In genomic region chr1:127576563-127576962, GRCm38 (mm10) we compare ENCODE assay signal across 15 mouse cellular contexts.
DNase-seq lines count a peak whose midpoint lies in the region; ATAC-seq and TF ChIP-seq lines count a peak whose summit lies in the region.
"Had no signal": no experiment of that assay in that cellular context is flagged by ENCODE, and none has a peak within 500 bp of the region (broad histone marks: within the 10 kb centered on the region; RNA-seq: fewer than 3 reads in every experiment).

No protein-coding gene starts in this region.

- TF ChIP-seq CTCF in kidney, postnatal 0 days (IDR thresholded peaks at IDR 0.05; ENCODE audit: low read depth): no peak
- no peak for TF ChIP-seq CTCF in kidney, adult 2 months (conservative IDR thresholded peaks at IDR 0.05; ENCODE audit: insufficient read depth, insufficient read length, low read depth, low read length)

- no peak overlapping the region for H3K27ac ChIP-seq in kidney, postnatal 0 days
- H3K27ac ChIP-seq in kidney, adult 2 months (ENCODE audit: insufficient read depth, low read depth, low read length): no peak overlapping the region
- peak overlapping the region; percentile 8; the same call in 1 of the 2 replicates for H3K27ac ChIP-seq in forebrain, embryonic 13.5 days
- peak overlapping the region; percentile 61; the same call in 1 of the 2 replicates for H3K27ac ChIP-seq in neural tube, embryonic 13.5 days (replicated peaks)
- H3K27ac ChIP-seq in heart, embryonic 12.5 days (ENCODE audit: poor library complexity, severe bottlenecking): no peak overlapping the region
- H3K27ac ChIP-seq: liver, embryonic 12.5 days had no signal

- H3K4me1 ChIP-seq in kidney, postnatal 0 days (replicated peaks; ENCODE audit: insufficient read depth, low read length): no peaks in the 10 kb centered on the region
- H3K4me1 ChIP-seq in kidney, adult 2 months (ENCODE audit: control insufficient read depth, insufficient read depth, low read length): no peaks in the 10 kb centered on the region
- peaks cover 24% of the 10 kb centered on the region for H3K4me1 ChIP-seq in forebrain, embryonic 13.5 days
- H3K4me1 ChIP-seq in neural tube, embryonic 13.5 days (replicated peaks): peaks cover 38% of the 10 kb centered on the region
- peaks cover 14% of the 10 kb centered on the region for H3K4me1 ChIP-seq in heart, embryonic 12.5 days (replicated peaks)
- H3K4me1 ChIP-seq: liver, embryonic 12.5 days had no signal

- no peaks in the 10 kb centered on the region for H3K9me3 ChIP-seq in kidney, postnatal 0 days (replicated peaks; ENCODE audit: low read length)
- H3K9me3 ChIP-seq in forebrain, embryonic 13.5 days (replicated peaks): no peaks in the 10 kb centered on the region
- H3K9me3 ChIP-seq in neural tube, embryonic 13.5 days: no peaks in the 10 kb centered on the region
- no peaks in the 10 kb centered on the region for H3K9me3 ChIP-seq in heart, embryonic 12.5 days (replicated peaks)
- H3K9me3 ChIP-seq: liver, embryonic 12.5 days had no signal

- H3K36me3 ChIP-seq in kidney, postnatal 0 days (ENCODE audit: insufficient read depth, low read length): no peaks in the 10 kb centered on the region
- no peaks in the 10 kb centered on the region for H3K36me3 ChIP-seq in kidney, adult 2 months (ENCODE audit: control insufficient read depth, insufficient read depth, low read length)
- no peaks in the 10 kb centered on the region for H3K36me3 ChIP-seq in forebrain, embryonic 13.5 days (ENCODE audit: poor library complexity, severe bottlenecking)
- H3K36me3 ChIP-seq in neural tube, embryonic 13.5 days: no peaks in the 10 kb centered on the region
- H3K36me3 ChIP-seq in heart, embryonic 12.5 days: no peaks in the 10 kb centered on the region
- H3K36me3 ChIP-seq: liver, embryonic 12.5 days had no signal

- ATAC-seq in kidney, postnatal 0 days (replicated peaks; ENCODE audit: low FRiP score, low read depth): no peak
- ATAC-seq in forebrain, embryonic 13.5 days: peak; percentile 22; the same call in 1 of the 2 replicates
- ATAC-seq in neural tube, embryonic 13.5 days (ENCODE audit: low read depth): peak; percentile 24; the same call in 1 of the 2 replicates
- no peak for ATAC-seq in heart, embryonic 12.5 days (ENCODE audit: insufficient number of reproducible peaks, low FRiP score)
- ATAC-seq: activated CD4-positive, CD25-positive, alpha-beta regulatory T cell, adult 4 months; CD4-positive, CD25-positive, alpha-beta regulatory T cell, adult 4 months; liver, embryonic 12.5 days; lung, postnatal 0 days had no signal

- TF ChIP-seq POLR2A in kidney, adult 2 months (IDR thresholded peaks at IDR 0.05; ENCODE audit: low read depth, low read length): no peak

- 22% methylated on average over 8 of the region's 8 CpGs for WGBS in kidney, postnatal 0 days
- 32% methylated on average over 8 of the region's 8 CpGs for WGBS in kidney, adult 2 months
- 9% methylated on average over 8 of the region's 8 CpGs for WGBS in forebrain, embryonic 13.5 days
- WGBS in neural tube, embryonic 13.5 days: 12% methylated on average over 8 of the region's 8 CpGs
- 54% methylated on average over 8 of the region's 8 CpGs for WGBS in heart, embryonic 12.5 days

- H3K4me2 ChIP-seq in kidney, postnatal 0 days (ENCODE audit: low read length): peak overlapping the region; percentile 37
- H3K4me2 ChIP-seq in forebrain, embryonic 13.5 days: peak overlapping the region; percentile 38
- H3K4me2 ChIP-seq in neural tube, embryonic 13.5 days: peak overlapping the region; percentile 40
- H3K4me2 ChIP-seq in heart, embryonic 12.5 days: no peak overlapping the region
- H3K4me2 ChIP-seq: liver, embryonic 12.5 days had no signal

- peak; percentile 13 for DNase-seq in kidney, postnatal 0 days (ENCODE audit: low spot score)
- no peak for DNase-seq in kidney, adult 2 months
- peak; percentile 1 for DNase-seq in hindlimb bud, embryonic 11.5 days (ENCODE audit: extremely low spot score, low read depth, low spot score)
- DNase-seq in thymus, postnatal 0 days (ENCODE audit: low spot score): no peak
- no peak for DNase-seq in gastrocnemius, postnatal 10 days
- DNase-seq: heart, postnatal 14 days; kidney, adult 9 months; thymus, adult 2 months had no signal

- H3K9ac ChIP-seq in kidney, postnatal 0 days (ENCODE audit: low read depth, low read length): no peak overlapping the region
- H3K9ac ChIP-seq in forebrain, embryonic 13.5 days: no peak overlapping the region
- H3K9ac ChIP-seq in neural tube, embryonic 13.5 days: peak overlapping the region; percentile 23; the same call in 1 of the 2 replicates
- no peak overlapping the region for H3K9ac ChIP-seq in heart, embryonic 12.5 days
- H3K9ac ChIP-seq: liver, embryonic 12.5 days had no signal

- H3K27me3 ChIP-seq in kidney, postnatal 0 days (ENCODE audit: insufficient read depth, low read length): no peaks in the 10 kb centered on the region; the same call in 1 of the 2 replicates
- H3K27me3 ChIP-seq in kidney, adult 2 months (replicated peaks; ENCODE audit: control insufficient read depth, insufficient read depth, low read length): no peaks in the 10 kb centered on the region
- H3K27me3 ChIP-seq in forebrain, embryonic 13.5 days: no peaks in the 10 kb centered on the region
- peaks cover 63% of the 10 kb centered on the region for H3K27me3 ChIP-seq in neural tube, embryonic 13.5 days
- H3K27me3 ChIP-seq in heart, embryonic 12.5 days (replicated peaks): no peaks in the 10 kb centered on the region
- H3K27me3 ChIP-seq: liver, embryonic 12.5 days had no signal

- no peak overlapping the region for H3K4me3 ChIP-seq in kidney, postnatal 0 days (replicated peaks; ENCODE audit: low read depth, low read length)
- no peak overlapping the region for H3K4me3 ChIP-seq in kidney, adult 2 months (ENCODE audit: insufficient read depth, low read depth, low read length)
- H3K4me3 ChIP-seq in forebrain, embryonic 13.5 days: no peak overlapping the region
- no peak overlapping the region for H3K4me3 ChIP-seq in neural tube, embryonic 13.5 days
- H3K4me3 ChIP-seq in heart, embryonic 12.5 days: no peak overlapping the region
- H3K4me3 ChIP-seq: liver, embryonic 12.5 days had no signal

Comparison
In these comparisons a context has a peak if more than half of its experiments do, and no peak if none do; other contexts are left out.
1. DNase-seq: peak in kidney, postnatal 0 days (single experiment) and hindlimb bud, embryonic 11.5 days (single experiment); none in kidney, adult 2 months (single experiment), thymus, postnatal 0 days (single experiment) and gastrocnemius, postnatal 10 days (single experiment).
2. ATAC-seq: peak in forebrain, embryonic 13.5 days (single experiment) and neural tube, embryonic 13.5 days (single experiment); none in kidney, postnatal 0 days (single experiment) and heart, embryonic 12.5 days (single experiment).
3. H3K27ac ChIP-seq: peak in forebrain, embryonic 13.5 days (single experiment) and neural tube, embryonic 13.5 days (single experiment); none in kidney, postnatal 0 days (single experiment), kidney, adult 2 months (single experiment) and heart, embryonic 12.5 days (single experiment).